Mouse (Mus musculus) brain, embryonic 14.5 days (tissue): ENCODE measurements around the gene Elobl. TPM values are rescaled to one million over a fixed set of nuclear protein-coding genes. Genes with fewer than 3 reads are reported as not detected.

Source experiments
- DNase-seq: peaks from one replicate; pipeline ENCODE4 v3.0.0-alpha.2; 2011; ENCODE audit warnings: low read depth
- CTCF ChIP-seq: fragments of 200-500 bp; IDR thresholded peaks from 2 replicates; pipeline ENCODE4 v1.5.1; 2012; ENCODE audit warnings: inconsistent platforms, mild to moderate bottlenecking, moderate library complexity, borderline replicate concordance; ENCODE audit not compliant: insufficient read depth, insufficient read length; ENCODE audit errors: extremely low read depth
- POLR2A ChIP-seq: fragments of 200-500 bp; IDR thresholded peaks from 2 replicates; pipeline ENCODE4 v1.6.1; 2012; ENCODE audit warnings: mild to moderate bottlenecking, inconsistent platforms, borderline replicate concordance; ENCODE audit not compliant: poor library complexity, insufficient read depth, insufficient read length, severe bottlenecking; ENCODE audit errors: extremely low read depth
- polyA plus RNA-seq: library from polyadenylated mRNA; depleted of rRNA; stranded (reverse); fragments of >200 nt; gene quantifications from 2 replicates; pipeline ENCODE4 v1.2.3, GENCODE M21; 2012

Elobl gene
- polyA plus RNA-seq, 1 experiment: not detected

DNA sequence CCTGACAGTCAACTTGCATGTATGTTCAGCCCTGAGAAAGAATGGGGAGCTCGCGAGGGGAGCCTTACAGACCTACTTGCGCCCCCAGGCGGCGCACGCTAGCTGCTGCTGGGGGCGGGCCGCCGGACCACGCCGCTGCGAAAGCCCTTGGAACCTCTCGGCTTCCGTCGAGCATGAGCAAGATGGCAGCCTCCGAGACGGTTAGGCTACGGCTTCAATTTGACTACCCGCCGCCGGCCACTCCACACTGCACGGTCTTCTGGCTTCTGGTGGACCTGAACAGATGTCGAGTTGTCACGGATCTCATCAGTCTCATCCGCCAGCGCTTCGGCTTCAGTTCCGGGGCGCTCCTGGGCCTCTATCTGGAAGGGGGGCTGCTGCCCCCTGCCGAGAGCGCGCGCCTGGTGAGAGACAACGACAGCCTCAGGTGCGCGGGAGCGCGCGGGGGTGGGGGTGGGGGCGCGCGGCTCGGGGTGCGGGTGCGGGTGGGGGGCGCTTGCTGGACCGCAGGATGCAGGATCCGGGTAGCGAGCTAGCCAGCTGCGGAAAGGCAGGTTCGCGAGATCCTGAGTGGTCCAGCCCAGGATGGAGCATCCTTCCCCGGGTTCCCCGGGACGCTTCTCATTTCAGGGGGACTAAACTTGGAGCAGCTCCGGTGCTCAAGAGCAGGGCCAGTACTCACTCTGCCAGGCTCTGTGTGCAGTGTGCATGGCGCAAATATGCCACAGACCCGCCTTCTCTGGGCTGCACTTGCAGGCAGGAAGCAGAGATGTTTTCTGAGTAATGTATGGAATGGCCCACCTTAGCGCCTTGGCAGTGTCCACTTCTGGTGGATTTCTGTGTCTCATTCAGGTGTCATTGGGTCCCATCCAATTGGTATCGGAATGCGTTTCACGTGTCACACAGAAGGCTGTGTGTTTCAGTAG lies 7.3 kb upstream of the Elobl start:
- peak; percentile 99 for DNase-seq

GRCm38 (mm10) chr11:88970202-88970732 lies 3.5 kb upstream of the Elobl start, which contains the start of gene Coil:
Coil (plus strand) TSS chr11:88970252.
- no peak for TF ChIP-seq CTCF
- peak; percentile 23 for DNase-seq

More for the DNA sequence above, 7.3 kb upstream of the Elobl start:
- TF ChIP-seq POLR2A: peak; percentile 50; the same call in 1 of the 2 replicates
- peak; percentile 90 for TF ChIP-seq CTCF

GRCm38 (mm10) chr11:88958851-88959250 lies 7.9 kb downstream of the Elobl start:
- DNase-seq: no peak
- no peak for TF ChIP-seq POLR2A
- TF ChIP-seq CTCF: no peak

GRCm38 (mm10) chr11:88955217-88955969 lies 11.3 kb downstream of the Elobl start, which contains the start of gene Scpep1:
Scpep1 (minus strand) TSS chr11:88955465.
- DNase-seq: peak; percentile 97
- TF ChIP-seq POLR2A (peak; percentile 15; the same call in 1 of the 2 replicates), CTCF (peak; percentile 76)

- TF ChIP-seq POLR2A: no peak
- DNase-seq: peak; percentile 70
Measured at GRCm38 (mm10) chr11:88954803-88955202, 11.9 kb downstream of the Elobl start.

DNA sequence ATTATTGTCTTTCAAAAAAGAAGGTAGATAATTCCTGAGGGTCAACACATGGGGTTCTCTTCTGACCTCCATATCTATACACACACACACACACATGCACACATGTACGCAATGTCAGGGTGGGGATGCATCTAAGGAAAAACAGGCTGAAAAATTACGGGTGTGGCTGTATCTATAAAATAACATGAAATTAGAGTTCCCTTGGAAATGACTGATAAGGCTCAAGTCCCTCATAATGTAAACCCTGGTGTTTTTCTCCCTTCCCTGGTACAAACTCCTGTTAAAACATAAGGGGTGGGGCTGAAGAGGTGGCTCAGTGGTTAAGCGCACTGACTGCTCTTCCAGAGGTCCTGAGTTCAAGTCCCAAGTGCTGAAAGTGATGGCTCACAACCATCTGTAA lies 13.1 kb downstream of the Elobl start:
- DNase-seq: no peak
- TF ChIP-seq POLR2A (no peak), CTCF (no peak)

DNA sequence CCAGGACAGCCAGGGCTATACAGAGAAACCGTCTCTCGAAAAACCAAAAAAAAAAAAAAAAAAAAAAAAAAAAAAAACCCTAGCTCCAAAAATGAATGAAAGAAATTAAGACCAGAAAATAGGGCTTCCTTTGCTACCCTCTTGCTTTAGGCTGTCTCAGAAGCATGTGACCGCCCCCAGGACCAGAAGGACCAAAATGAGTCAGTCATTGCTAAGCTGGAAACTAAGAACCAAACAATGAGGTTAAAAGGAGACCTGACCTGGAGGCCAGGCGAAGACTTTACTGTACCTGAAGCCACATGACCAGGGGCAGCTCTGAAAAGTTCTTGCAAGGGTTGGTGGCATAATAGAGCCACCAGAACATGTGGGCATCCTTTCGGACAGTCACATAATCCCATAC lies 14.6 kb downstream of the Elobl start:
- no peak for DNase-seq
- TF ChIP-seq POLR2A (no peak), CTCF (no peak)

DNA sequence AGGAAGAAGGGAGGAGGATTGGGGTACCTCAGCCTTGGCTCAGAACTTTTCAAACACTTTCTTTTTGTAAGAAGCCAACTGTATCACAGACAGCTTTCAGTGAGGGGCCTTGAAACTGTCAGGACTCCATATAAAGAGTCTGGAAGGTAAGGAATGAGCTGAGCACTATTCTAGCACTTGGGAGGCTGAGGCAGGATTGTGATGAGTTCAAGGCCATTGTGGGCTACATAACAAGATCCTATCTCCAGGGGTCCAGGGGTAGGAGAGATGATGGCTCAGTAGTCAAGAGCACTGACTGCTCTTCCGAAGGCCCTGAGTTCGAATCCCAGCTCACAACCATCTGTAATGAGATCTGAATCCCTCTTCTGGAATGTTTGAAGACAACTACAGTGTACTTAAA lies 15.2 kb downstream of the Elobl start:
- DNase-seq: no peak
- TF ChIP-seq CTCF (no peak), POLR2A (no peak)

GRCm38 (mm10) chr11:88950640-88951250 lies 16.0 kb downstream of the Elobl start:
- no peak for DNase-seq
- no peak for TF ChIP-seq POLR2A
- no peak for TF ChIP-seq CTCF

DNA sequence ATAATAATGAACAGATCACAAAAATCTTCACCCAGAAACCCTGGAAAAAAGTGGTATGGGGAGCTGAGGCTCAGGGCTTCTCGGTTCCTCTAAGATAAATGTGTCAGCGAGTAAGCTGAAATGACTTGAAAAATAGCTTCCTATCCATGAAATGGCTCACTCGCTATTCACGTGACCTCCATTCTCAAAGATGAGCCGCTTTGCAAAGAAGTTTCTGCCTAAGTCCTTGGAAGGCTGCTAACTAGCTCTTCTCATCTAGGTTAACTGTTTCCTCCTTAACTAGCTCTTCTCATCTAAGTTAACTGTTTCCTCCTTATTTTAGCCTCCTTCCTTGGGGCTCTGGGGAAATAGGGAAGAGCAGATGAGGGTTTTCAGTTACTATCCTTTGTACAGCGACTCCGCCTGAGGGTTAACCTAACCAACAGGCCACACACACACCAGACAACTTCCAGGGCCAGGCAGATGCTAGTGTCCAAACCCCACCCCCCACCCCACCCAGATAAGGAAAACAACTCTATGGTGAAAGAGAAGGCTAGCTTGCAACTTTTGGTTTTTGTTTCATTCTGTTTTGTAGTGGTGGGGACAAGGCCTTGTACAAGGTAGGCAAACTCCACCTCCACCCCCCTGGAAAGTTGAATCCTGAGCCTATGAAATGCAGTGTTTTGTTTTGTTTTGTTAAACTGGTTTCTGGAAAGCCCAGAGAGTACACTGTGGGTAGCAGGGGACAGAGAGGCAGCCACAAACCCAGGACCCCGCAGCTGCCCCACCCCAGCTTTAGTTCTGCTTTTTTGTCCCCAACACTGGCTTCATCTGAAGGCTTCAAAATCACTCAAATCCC lies 16.7 kb downstream of the Elobl start:
- TF ChIP-seq CTCF (no peak), POLR2A (no peak)
- no peak for DNase-seq

- TF ChIP-seq POLR2A: no peak
- TF ChIP-seq CTCF: no peak
- no peak for DNase-seq
Measured at GRCm38 (mm10) chr11:88948896-88949295, 17.8 kb downstream of the Elobl start.
